Mouse (Mus musculus) MEL (cell line): ENCODE data around the gene Pxn.

ENCODE experiments used
- CTCF ChIP-seq, 3 experiments: IDR thresholded peaks in 2 of 3; conservative IDR thresholded peaks in 1 of 3; 2 replicates each; pipeline ENCODE4 v1.5.1; 2011 to 2012; ENCODE audit warnings: low read length in 3 of 3, low read depth in 2 of 3, mild to moderate bottlenecking in 2 of 3, improper control_type of control experiment in 1 of 3, inconsistent platforms in 1 of 3, mixed read lengths in 1 of 3, moderate library complexity in 1 of 3; ENCODE audit not compliant: control insufficient read depth in 1 of 3, insufficient read depth in 1 of 3, poor library complexity in 1 of 3, severe bottlenecking in 1 of 3
- ELF1 ChIP-seq: IDR thresholded peaks from 2 replicates; pipeline ENCODE4 v1.6.1; 2014; ENCODE audit warnings: low read depth, mild to moderate bottlenecking, inconsistent platforms, low read length, improper control_type of control experiment, moderate library complexity
- HCFC1 ChIP-seq: IDR thresholded peaks from 2 replicates; pipeline ENCODE4 v1.6.1; 2012; ENCODE audit warnings: low read depth, mild to moderate bottlenecking, inconsistent platforms, low read length, improper control_type of control experiment, moderate library complexity
- JUND ChIP-seq: IDR thresholded peaks from 2 replicates; pipeline ENCODE4 v1.6.1; 2011; ENCODE audit warnings: low read depth, mild to moderate bottlenecking, improper control_type of control experiment, low read length
- MAFK ChIP-seq: IDR thresholded peaks from 2 replicates; pipeline ENCODE4 v1.6.1; 2011; ENCODE audit warnings: low read depth, mild to moderate bottlenecking, low read length, improper control_type of control experiment, borderline replicate concordance
- MYB ChIP-seq: IDR thresholded peaks from 2 replicates; pipeline ENCODE4 v1.6.1; 2011; ENCODE audit warnings: mild to moderate bottlenecking, low read depth, low read length, improper control_type of control experiment
- NRF1 ChIP-seq: IDR thresholded peaks from 2 replicates; pipeline ENCODE4 v1.6.1; 2014; ENCODE audit warnings: low read depth, mild to moderate bottlenecking, inconsistent platforms, low read length, improper control_type of control experiment, moderate library complexity; ENCODE audit not compliant: poor library complexity, insufficient read depth, severe bottlenecking
- POLR2A ChIP-seq, 2 experiments: IDR thresholded peaks; 2 replicates each; pipeline ENCODE4 v1.6.1; 2011 to 2012; ENCODE audit warnings: low read length in 2 of 2, mild to moderate bottlenecking in 2 of 2, control low read depth in 1 of 2, improper control_type of control experiment in 1 of 2, low read depth in 1 of 2, moderate library complexity in 1 of 2; ENCODE audit not compliant: control insufficient read depth in 1 of 2, insufficient read depth in 1 of 2, poor library complexity in 1 of 2
- POLR2AphosphoS5 ChIP-seq: IDR thresholded peaks from 2 replicates; pipeline ENCODE4 v1.6.1; 2012; ENCODE audit warnings: low read depth, borderline replicate concordance, mild to moderate bottlenecking, inconsistent platforms, low read length, moderate library complexity, mixed read lengths
- RAD21 ChIP-seq: IDR thresholded peaks from 2 replicates; pipeline ENCODE4 v1.6.1; 2011; ENCODE audit warnings: mild to moderate bottlenecking, low read depth, low read length, improper control_type of control experiment
- TBP ChIP-seq: IDR thresholded peaks from 2 replicates; pipeline ENCODE4 v1.8.0; 2011; ENCODE audit warnings: low read depth, low read length, improper control_type of control experiment
- UBTF ChIP-seq: IDR thresholded peaks from 2 replicates; pipeline ENCODE4 v1.6.1; 2012; ENCODE audit warnings: low read depth, mild to moderate bottlenecking, inconsistent platforms, low read length, improper control_type of control experiment, moderate library complexity, borderline replicate concordance; ENCODE audit not compliant: insufficient read depth
- USF1 ChIP-seq: IDR thresholded peaks from 2 replicates; pipeline ENCODE4 v1.6.1; 2014; ENCODE audit warnings: low read depth, mild to moderate bottlenecking, inconsistent platforms, low read length, improper control_type of control experiment, moderate library complexity
- USF2 ChIP-seq, 2 experiments: IDR thresholded peaks; 2 replicates each; pipeline ENCODE4 v1.6.1; 2011 to 2012; ENCODE audit warnings: improper control_type of control experiment in 2 of 2, low read length in 2 of 2, borderline replicate concordance in 1 of 2, inconsistent platforms in 1 of 2, low read depth in 1 of 2, mild to moderate bottlenecking in 1 of 2; ENCODE audit not compliant: insufficient read depth in 1 of 2

DNA sequence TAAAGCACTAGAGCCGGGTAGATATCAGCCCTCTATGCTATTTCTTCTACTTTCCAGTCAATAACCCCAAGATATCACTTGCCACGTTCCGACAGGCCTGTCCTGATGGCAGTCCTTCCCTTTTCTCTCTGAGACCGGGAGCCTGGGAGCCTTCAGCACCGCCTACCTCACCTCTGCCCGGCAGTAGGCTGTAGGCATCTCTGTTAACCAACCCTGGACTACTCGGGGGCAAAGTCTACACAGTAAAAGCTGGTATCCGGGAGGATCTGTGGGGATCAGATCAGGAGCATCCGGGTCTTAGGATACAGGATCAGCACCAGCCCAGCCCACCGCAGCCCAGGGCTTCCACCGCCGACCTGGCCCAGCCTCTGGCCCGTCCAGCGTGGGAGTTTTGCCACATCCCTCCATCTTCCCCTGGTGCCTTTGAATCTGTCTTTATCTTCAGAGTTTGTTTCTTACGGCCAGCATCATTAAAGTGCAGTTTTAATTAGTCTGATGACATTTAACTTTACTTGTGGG lies 16.6 kb downstream of the Pxn start:
- no peak for TF ChIP-seq POLR2A (IDR thresholded peaks at IDR 0.05; ENCODE audit: control insufficient read depth in 1 of 2, insufficient read depth in 1 of 2, low read depth in 1 of 2, low read length in 2 of 2, poor library complexity in 1 of 2)
- no peak for TF ChIP-seq MYB
- no peak for TF ChIP-seq USF2 (IDR thresholded peaks at IDR 0.05; ENCODE audit: borderline replicate concordance in 1 of 2, insufficient read depth in 1 of 2, low read depth in 1 of 2, low read length in 2 of 2)
- TF ChIP-seq USF1: no peak
- no peak for TF ChIP-seq JUND
- TF ChIP-seq UBTF: no peak
- TF ChIP-seq CTCF (IDR thresholded peaks at IDR 0.05 in 2 of 3, conservative IDR thresholded peaks at IDR 0.05 in 1 of 3; ENCODE audit: control insufficient read depth in 1 of 3, insufficient read depth in 1 of 3, low read depth in 2 of 3, low read length in 3 of 3, poor library complexity in 1 of 3, severe bottlenecking in 1 of 3): no peak
- TF ChIP-seq RAD21: no peak
- no peak for TF ChIP-seq POLR2AphosphoS5
- TF ChIP-seq MAFK: no peak
- TF ChIP-seq ELF1: no peak
- TF ChIP-seq HCFC1: no peak
- TF ChIP-seq NRF1: no peak
- TF ChIP-seq TBP: no peak
